Mouse (Mus musculus) granulocyte monocyte progenitor cell, adult 5-6 weeks (primary cell): ENCODE measurements around the gene Apba1. TPM values are rescaled to one million over a fixed set of nuclear protein-coding genes. Genes with fewer than 3 reads are reported as not detected.
A peak's percentile ranks its signal among the peaks of the same experiment; 100 is the strongest.

Experiments
- ATAC-seq: replicated peaks from 2 replicates; pipeline ENCODE4 v1.8.0; 2016; ENCODE audit warnings: mild to moderate bottlenecking, moderate TSS enrichment, inconsistent platforms; ENCODE audit not compliant: poor library complexity, severe bottlenecking
- total RNA-seq, 2 experiments: library from RNA; stranded (forward) in 1 of 2; stranded (reverse) in 1 of 2; fragments of 200-712, 200-1000 nt in 1 of 2; fragments of >200 nt in 1 of 2; fragmentation: Nextera tagmentation in 1 of 2; gene quantifications; 2 replicates each; pipeline ENCODE4 v1.2.3; 2014 to 2017

Apba1 gene
- total RNA-seq, 2 experiments from 2014 or later = 12.4 to 13.6 TPM

DNA sequence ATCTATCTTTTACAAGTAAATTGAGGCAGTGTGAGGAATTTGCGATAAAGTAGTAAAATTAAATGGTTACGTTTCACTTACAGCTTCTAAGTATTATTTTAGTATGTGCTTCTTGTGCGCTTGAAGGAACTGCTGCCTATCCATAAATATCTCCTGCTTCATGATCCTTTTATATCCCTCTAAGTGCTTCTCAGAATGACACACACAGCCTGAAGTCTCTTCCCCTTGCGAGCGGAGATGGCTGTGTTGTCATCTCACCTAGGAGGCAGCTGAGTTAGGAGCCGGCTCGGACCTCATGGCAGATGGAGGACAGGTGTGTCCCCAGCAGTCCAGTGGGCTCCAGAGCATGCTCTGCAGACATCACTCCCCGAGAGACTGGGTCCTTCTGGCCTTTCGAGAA lies 163.9 kb downstream of the Apba1 start:
- ATAC-seq = no peak

DNA sequence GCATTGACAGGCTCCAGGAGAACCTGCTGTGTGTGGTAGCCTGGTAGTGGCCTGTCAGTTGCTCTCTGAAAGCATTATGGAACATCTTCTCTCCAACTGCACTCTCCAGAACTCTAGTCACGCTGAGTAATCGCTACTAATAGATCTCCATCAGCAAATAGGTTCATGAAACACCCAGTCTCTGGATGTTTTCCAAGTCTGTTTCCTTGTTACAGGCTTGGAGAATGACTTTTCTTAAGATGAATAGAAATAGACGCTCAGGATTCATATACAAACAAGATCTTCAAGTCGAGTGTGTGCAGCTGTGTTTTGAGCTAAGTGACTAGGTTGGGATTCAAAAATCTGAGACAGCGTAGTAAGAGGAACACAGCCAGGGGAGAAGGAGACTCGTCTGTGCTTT lies 165.4 kb downstream of the Apba1 start:
- ATAC-seq = no peak

GRCm38 (mm10) chr19:23924791-23925190 lies 166.1 kb downstream of the Apba1 start:
- ATAC-seq = no peak

DNA sequence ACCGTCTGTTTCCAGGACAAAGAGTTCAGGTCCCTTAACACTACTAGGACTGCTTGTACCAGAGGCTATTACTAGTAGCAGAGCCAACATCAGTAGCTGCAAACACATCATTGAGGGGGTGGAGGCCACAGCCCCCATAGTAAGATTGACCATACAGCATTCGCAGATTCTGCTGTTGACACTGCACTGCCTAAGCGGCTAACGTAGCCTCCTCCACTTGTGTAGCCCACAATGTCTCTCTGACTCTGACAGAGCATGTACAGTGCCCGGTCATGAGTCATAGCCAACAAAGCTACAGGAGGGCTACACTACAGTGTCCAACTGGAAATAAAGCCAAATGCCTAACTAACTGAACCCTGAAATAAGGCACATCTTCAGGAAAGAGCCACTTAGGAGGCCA lies 166.9 kb downstream of the Apba1 start:
- no peak for ATAC-seq

GRCm38 (mm10) chr19:23930826-23931225 lies 172.1 kb downstream of the Apba1 start:
- no peak for ATAC-seq

DNA sequence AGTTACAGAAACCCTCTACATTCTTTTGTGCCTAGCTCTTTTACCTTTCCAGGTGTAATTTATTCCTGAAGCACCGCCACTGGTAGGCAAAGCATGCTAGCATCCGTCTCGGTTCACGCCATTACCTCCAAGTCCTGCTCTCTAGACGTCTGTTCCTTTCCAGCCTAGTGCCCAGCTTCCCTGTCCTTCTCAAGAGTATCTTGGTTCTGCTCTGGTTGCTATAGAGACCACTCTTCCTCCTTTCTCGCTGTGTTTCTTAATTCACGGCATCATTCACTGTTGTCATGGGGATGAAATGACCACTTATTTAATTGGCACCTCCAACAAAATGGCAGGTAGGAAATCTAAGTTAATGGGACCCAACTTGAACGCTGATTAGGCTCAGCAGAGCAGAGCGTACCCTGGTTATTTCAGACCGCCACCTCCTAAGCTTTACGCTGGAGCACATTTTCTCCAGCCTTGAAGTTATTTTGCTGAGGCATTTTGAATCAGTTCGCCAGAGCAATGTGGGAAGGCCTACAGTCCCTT lies 182.8 kb downstream of the Apba1 start:
- ATAC-seq = no peak

- no peak for ATAC-seq
Measured at GRCm38 (mm10) chr19:23942886-23943285, 184.2 kb downstream of the Apba1 start.

GRCm38 (mm10) chr19:23946026-23946685 lies 187.5 kb downstream of the Apba1 start:
- ATAC-seq = peak; percentile 92

DNA sequence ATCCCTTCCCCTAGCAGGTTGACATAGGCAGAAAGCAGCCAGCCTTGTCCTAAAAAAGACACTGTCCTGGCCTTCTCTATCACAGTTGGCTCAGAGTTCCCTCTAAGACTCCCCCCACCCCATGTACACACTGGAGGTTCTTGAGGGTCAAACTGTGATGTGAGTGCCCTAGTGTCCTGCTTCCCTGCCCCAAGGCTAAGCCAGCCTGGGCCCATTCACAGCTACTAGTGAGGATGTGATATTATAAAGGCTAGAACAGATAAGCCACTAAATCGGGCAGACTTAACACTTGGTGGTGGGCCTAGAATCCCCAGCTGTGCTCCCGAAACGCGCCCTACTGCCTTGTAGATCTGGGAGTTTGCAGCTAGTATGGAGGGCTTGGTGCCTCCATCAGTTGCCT lies 188.1 kb downstream of the Apba1 start:
- no peak for ATAC-seq

- ATAC-seq = no peak
Measured at GRCm38 (mm10) chr19:23947871-23948270, 189.2 kb downstream of the Apba1 start.

DNA sequence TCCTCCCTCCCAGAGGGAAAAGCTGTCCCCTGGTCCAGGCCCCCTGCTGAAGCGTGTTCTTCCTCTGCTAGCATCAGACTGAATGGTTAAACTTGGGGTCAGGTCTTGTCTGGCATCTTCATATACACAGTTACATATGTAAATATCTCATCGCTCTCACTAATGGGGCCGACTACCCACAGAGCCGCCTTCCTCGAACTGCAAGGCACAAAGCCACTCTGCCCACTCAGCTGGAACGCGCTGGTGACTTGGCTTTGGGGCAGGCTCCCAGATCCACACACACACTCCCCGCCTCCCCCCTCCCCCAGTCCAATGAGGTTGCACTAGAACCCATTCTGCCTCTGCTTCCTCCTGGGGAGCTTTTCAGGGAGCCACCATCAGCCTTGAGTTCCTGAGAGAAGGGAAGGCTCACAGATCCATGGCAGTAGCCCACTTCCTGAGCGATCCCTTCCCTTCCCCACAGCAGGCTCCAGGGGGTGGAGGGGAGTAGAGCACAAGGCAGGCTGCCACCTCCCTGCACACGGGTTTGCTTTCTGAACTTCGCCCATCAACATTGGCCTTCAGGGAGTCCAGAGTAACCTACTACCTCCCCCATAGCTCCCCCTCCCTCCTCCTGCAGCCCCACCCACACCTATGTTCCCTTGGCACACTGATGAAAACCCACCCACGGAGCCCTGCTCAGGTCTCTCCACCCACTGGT lies 189.8 kb downstream of the Apba1 start:
- ATAC-seq = no peak

GRCm38 (mm10) chr19:23955461-23955860 lies 196.8 kb downstream of the Apba1 start:
- ATAC-seq = no peak

- no peak for ATAC-seq
Measured at GRCm38 (mm10) chr19:23956299-23956975, 197.8 kb downstream of the Apba1 start.

GRCm38 (mm10) chr19:23957563-23957962 lies 198.9 kb downstream of the Apba1 start:
- ATAC-seq = no peak

DNA sequence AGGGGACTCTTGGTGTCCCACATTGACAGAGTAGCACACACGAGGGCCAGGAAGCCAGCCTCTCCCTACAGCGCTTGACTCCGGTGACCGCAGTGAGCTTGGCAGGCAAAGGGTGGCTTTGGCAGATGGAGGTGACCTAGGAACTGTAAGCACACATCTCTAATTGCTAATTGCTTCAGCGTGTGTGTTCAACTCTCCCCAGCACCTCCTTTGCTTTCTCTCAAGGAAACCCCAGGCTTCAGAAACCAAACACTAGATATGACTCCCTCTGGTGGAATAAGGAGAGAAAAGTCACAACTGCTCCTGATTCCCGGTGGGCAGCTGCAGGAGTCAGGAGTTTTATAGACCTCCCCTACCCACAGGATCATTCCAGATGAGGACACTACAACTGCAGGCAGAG lies 200.2 kb downstream of the Apba1 start:
- ATAC-seq = no peak

DNA sequence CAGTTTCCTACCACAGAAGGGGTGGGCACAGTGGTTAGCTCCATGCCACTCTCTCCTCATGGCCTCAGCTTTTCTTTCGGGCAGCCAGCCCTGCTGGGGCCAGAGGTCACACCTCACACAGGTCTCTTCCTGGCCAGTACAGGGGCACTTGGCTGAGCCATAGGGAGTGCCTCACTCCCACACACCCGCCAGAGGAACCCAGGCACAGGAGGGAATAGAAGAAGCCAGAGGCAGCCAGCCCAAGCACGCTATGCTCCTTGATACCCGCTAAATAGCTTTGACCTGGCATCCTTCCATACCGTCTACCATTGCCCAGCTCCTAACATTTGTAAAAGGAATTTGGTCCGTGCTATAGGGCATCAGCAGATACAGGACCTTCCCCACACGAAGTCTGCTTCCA lies 201.2 kb downstream of the Apba1 start:
- no peak for ATAC-seq

- no peak for ATAC-seq
Measured at GRCm38 (mm10) chr19:23960275-23960674, 201.6 kb downstream of the Apba1 start.

GRCm38 (mm10) chr19:23960831-23961447 lies 202.3 kb downstream of the Apba1 start:
- ATAC-seq = no peak

- ATAC-seq = peak; percentile 79
Measured at GRCm38 (mm10) chr19:23961516-23961915, 202.8 kb downstream of the Apba1 start.

GRCm38 (mm10) chr19:23964401-23964910 lies 205.8 kb downstream of the Apba1 start:
- no peak for ATAC-seq

DNA sequence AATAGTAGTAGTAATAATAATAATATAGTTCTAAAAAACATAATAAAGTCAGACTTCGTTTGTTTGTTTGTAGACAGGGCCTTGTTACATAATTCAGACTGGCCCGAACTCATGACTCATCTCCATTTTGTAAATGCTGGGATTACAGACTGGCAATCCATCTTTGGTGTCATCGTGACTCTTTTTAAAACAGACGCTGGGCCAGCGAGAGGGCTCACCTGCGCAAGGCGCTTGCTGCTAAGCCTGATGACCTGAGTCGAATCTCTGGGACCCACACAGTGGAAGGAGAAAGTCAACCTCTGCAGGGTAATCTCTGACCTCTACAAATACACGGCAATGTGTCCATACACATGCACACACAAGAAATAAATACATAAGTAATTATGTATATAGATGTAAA lies 207.7 kb downstream of the Apba1 start:
- ATAC-seq = no peak
